Mouse (Mus musculus): Measurements from ENCODE around the gene Plaa. TPM values are rescaled to one million over a fixed set of nuclear protein-coding genes. Genes with fewer than 3 reads are reported as not detected.

Gene Plaa
- polyA plus RNA-seq, 1 experiment from 2014 or later, result 68.4 TPM

GRCm38 (mm10) chr4:94559266-94559665 lies 43.8 kb downstream of the Plaa start:
- H3K27me3 ChIP-seq (replicated peaks; ENCODE audit: control insufficient read depth, insufficient read depth, low read length), result no peaks in the 10 kb centered on the region
- peaks cover 9% of the 10 kb centered on the region for H3K4me1 ChIP-seq (ENCODE audit: control insufficient read depth, insufficient read depth, low read depth, low read length)
- H3K9me3 ChIP-seq (ENCODE audit: control insufficient read depth, low read length), result no peaks in the 10 kb centered on the region
- no peak overlapping the region for H3K27ac ChIP-seq (ENCODE audit: low read depth, low read length)
- 24% methylated on average over 2 of the region's 2 CpGs for WGBS
- ATAC-seq, result no peak
- no peak overlapping the region for H3K4me2 ChIP-seq (ENCODE audit: low read length)
- no peak overlapping the region for H3K4me3 ChIP-seq (ENCODE audit: low read length)
- H3K9ac ChIP-seq (ENCODE audit: low read depth, low read length), result no peak overlapping the region
- no peaks in the 10 kb centered on the region for H3K36me3 ChIP-seq (ENCODE audit: control insufficient read depth, insufficient read depth, low read length)

GRCm38 (mm10) chr4:94557145-94557544 lies 45.9 kb downstream of the Plaa start:
- WGBS, result 73% methylated on average over 7 of the region's 7 CpGs
- Histone ChIP-seq H3K9ac (ENCODE audit: low read depth, low read length) (no peak overlapping the region), H3K9me3 (ENCODE audit: control insufficient read depth, low read length) (no peaks in the 10 kb centered on the region), H3K27me3 (replicated peaks; ENCODE audit: control insufficient read depth, insufficient read depth, low read length) (no peaks in the 10 kb centered on the region), H3K4me3 (ENCODE audit: low read length) (no peak overlapping the region; the same call in 1 of the 2 replicates), H3K27ac (ENCODE audit: low read depth, low read length) (no peak overlapping the region), H3K4me2 (ENCODE audit: low read length) (peak overlapping the region; percentile 35), H3K36me3 (ENCODE audit: control insufficient read depth, insufficient read depth, low read length) (no peaks in the 10 kb centered on the region), H3K4me1 (ENCODE audit: control insufficient read depth, insufficient read depth, low read depth, low read length) (peaks cover 9% of the 10 kb centered on the region)
- no peak for ATAC-seq

- Histone ChIP-seq H3K9ac (ENCODE audit: low read depth, low read length) (peak within 1 kb of the TSS; percentile 76), H3K9me3 (ENCODE audit: control insufficient read depth, low read length) (no peaks in the 10 kb centered on the region), H3K36me3 (ENCODE audit: control insufficient read depth, insufficient read depth, low read length) (no peaks in the 10 kb centered on the region), H3K27me3 (replicated peaks; ENCODE audit: control insufficient read depth, insufficient read depth, low read length) (no peaks in the 10 kb centered on the region), H3K4me2 (ENCODE audit: low read length) (peak within 1 kb of the TSS; percentile 82), H3K27ac (ENCODE audit: low read depth, low read length) (peak within 1 kb of the TSS; percentile 80), H3K4me1 (ENCODE audit: control insufficient read depth, insufficient read depth, low read depth, low read length) (peaks cover 9% of the 10 kb centered on the region), H3K4me3 (ENCODE audit: low read length) (peak within 1 kb of the TSS; percentile 71)
- 2% methylated on average over 54 of the region's 83 CpGs for WGBS
- ATAC-seq, result peak; percentile 99
These were observed 46.6 kb downstream of the Plaa start, which contains the start of the genes Gm10306 and Caap1 for GRCm38 (mm10) chr4:94556265-94557054. TSS of gene Gm10306 (plus strand) at chr4:94556546. TSS of gene Caap1 (minus strand) at chr4:94556796.

GRCm38 (mm10) chr4:94554955-94555494 lies 48.0 kb downstream of the Plaa start:
- Histone ChIP-seq H3K9ac (ENCODE audit: low read depth, low read length) (no peak overlapping the region), H3K27ac (ENCODE audit: low read depth, low read length) (no peak overlapping the region), H3K9me3 (ENCODE audit: control insufficient read depth, low read length) (no peaks in the 10 kb centered on the region), H3K27me3 (replicated peaks; ENCODE audit: control insufficient read depth, insufficient read depth, low read length) (no peaks in the 10 kb centered on the region), H3K4me1 (ENCODE audit: control insufficient read depth, insufficient read depth, low read depth, low read length) (peaks cover 9% of the 10 kb centered on the region), H3K4me3 (ENCODE audit: low read length) (no peak overlapping the region), H3K36me3 (ENCODE audit: control insufficient read depth, insufficient read depth, low read length) (no peaks in the 10 kb centered on the region), H3K4me2 (ENCODE audit: low read length) (no peak overlapping the region; the same call in 1 of the 2 replicates)
- ATAC-seq, result no peak
- WGBS, result 93% methylated on average over 5 of the region's 5 CpGs

GRCm38 (mm10) chr4:94544321-94544720 lies 58.7 kb downstream of the Plaa start:
- peaks cover 10% of the 10 kb centered on the region for H3K36me3 ChIP-seq (ENCODE audit: control insufficient read depth, insufficient read depth, low read length)
- H3K9ac ChIP-seq (ENCODE audit: low read depth, low read length), result no peak overlapping the region
- no peaks in the 10 kb centered on the region for H3K9me3 ChIP-seq (ENCODE audit: control insufficient read depth, low read length)
- no peak overlapping the region for H3K4me3 ChIP-seq (ENCODE audit: low read length)
- ATAC-seq, result no peak
- no peaks in the 10 kb centered on the region for H3K27me3 ChIP-seq (replicated peaks; ENCODE audit: control insufficient read depth, insufficient read depth, low read length)
- H3K4me2 ChIP-seq (ENCODE audit: low read length), result no peak overlapping the region
- 49% methylated on average over 7 of the region's 7 CpGs for WGBS
- H3K4me1 ChIP-seq (ENCODE audit: control insufficient read depth, insufficient read depth, low read depth, low read length), result no peaks in the 10 kb centered on the region
- no peak overlapping the region for H3K27ac ChIP-seq (ENCODE audit: low read depth, low read length)

GRCm38 (mm10) chr4:94543041-94543440 lies 60.0 kb downstream of the Plaa start:
- H3K4me1 ChIP-seq (ENCODE audit: control insufficient read depth, insufficient read depth, low read depth, low read length), result no peaks in the 10 kb centered on the region
- no peak for ATAC-seq
- H3K4me3 ChIP-seq (ENCODE audit: low read length), result no peak overlapping the region
- no peak overlapping the region for H3K9ac ChIP-seq (ENCODE audit: low read depth, low read length)
- H3K36me3 ChIP-seq (ENCODE audit: control insufficient read depth, insufficient read depth, low read length), result peaks cover 14% of the 10 kb centered on the region
- 93% methylated on average over 4 of the region's 4 CpGs for WGBS
- H3K27me3 ChIP-seq (replicated peaks; ENCODE audit: control insufficient read depth, insufficient read depth, low read length), result no peaks in the 10 kb centered on the region
- H3K4me2 ChIP-seq (ENCODE audit: low read length), result no peak overlapping the region
- H3K27ac ChIP-seq (ENCODE audit: low read depth, low read length), result no peak overlapping the region
- H3K9me3 ChIP-seq (ENCODE audit: control insufficient read depth, low read length), result no peaks in the 10 kb centered on the region

GRCm38 (mm10) chr4:94533205-94533604 lies 69.8 kb downstream of the Plaa start:
- no peaks in the 10 kb centered on the region for H3K4me1 ChIP-seq (ENCODE audit: control insufficient read depth, insufficient read depth, low read depth, low read length)
- no peak overlapping the region for H3K4me3 ChIP-seq (ENCODE audit: low read length)
- no peaks in the 10 kb centered on the region for H3K9me3 ChIP-seq (ENCODE audit: control insufficient read depth, low read length)
- no peak overlapping the region for H3K4me2 ChIP-seq (ENCODE audit: low read length)
- ATAC-seq, result no peak
- no peak overlapping the region for H3K27ac ChIP-seq (ENCODE audit: low read depth, low read length)
- H3K9ac ChIP-seq (ENCODE audit: low read depth, low read length), result no peak overlapping the region
- H3K36me3 ChIP-seq (ENCODE audit: control insufficient read depth, insufficient read depth, low read length), result no peaks in the 10 kb centered on the region
- no peaks in the 10 kb centered on the region for H3K27me3 ChIP-seq (replicated peaks; ENCODE audit: control insufficient read depth, insufficient read depth, low read length)

- no peak overlapping the region for H3K4me3 ChIP-seq (ENCODE audit: low read length)
These were observed 73.6 kb downstream of the Plaa start for GRCm38 (mm10) chr4:94529448-94529847.

GRCm38 (mm10) chr4:94523321-94523720 lies 79.7 kb downstream of the Plaa start:
- ATAC-seq, result no peak
- Histone ChIP-seq H3K27me3 (replicated peaks; ENCODE audit: control insufficient read depth, insufficient read depth, low read length) (no peaks in the 10 kb centered on the region), H3K4me1 (ENCODE audit: control insufficient read depth, insufficient read depth, low read depth, low read length) (no peaks in the 10 kb centered on the region), H3K27ac (ENCODE audit: low read depth, low read length) (no peak overlapping the region), H3K4me3 (ENCODE audit: low read length) (no peak overlapping the region), H3K36me3 (ENCODE audit: control insufficient read depth, insufficient read depth, low read length) (no peaks in the 10 kb centered on the region), H3K9me3 (ENCODE audit: control insufficient read depth, low read length) (no peaks in the 10 kb centered on the region), H3K9ac (ENCODE audit: low read depth, low read length) (no peak overlapping the region), H3K4me2 (ENCODE audit: low read length) (no peak overlapping the region)

More at GRCm38 (mm10) chr4:94529448-94529847, 73.6 kb downstream of the Plaa start:
- Histone ChIP-seq H3K9me3 (ENCODE audit: control insufficient read depth, low read length) (no peaks in the 10 kb centered on the region), H3K36me3 (ENCODE audit: control insufficient read depth, insufficient read depth, low read length) (no peaks in the 10 kb centered on the region), H3K27ac (ENCODE audit: low read depth, low read length) (no peak overlapping the region), H3K4me2 (ENCODE audit: low read length) (no peak overlapping the region), H3K27me3 (replicated peaks; ENCODE audit: control insufficient read depth, insufficient read depth, low read length) (no peaks in the 10 kb centered on the region), H3K9ac (ENCODE audit: low read depth, low read length) (no peak overlapping the region), H3K4me1 (ENCODE audit: control insufficient read depth, insufficient read depth, low read depth, low read length) (no peaks in the 10 kb centered on the region)
- WGBS, result 85% methylated on average over 1 of the region's 1 CpGs
- no peak for ATAC-seq

All from hindbrain, embryonic 16.5 days (tissue).